Mouse (Mus musculus): ENCODE measurements at regions not wholly inside any gene's neighbourhood (a gene's known extent, or its start where the extent isn't known, plus 50 kb on each side); places are given as distances from the start of the nearest gene placed in this dataset.
"Not testable (repeated sequence)": the region's sequence is repeated elsewhere in the genome, so short reads cannot be mapped to it uniquely, and the experiment has no call there.

GRCm38 (mm10) chr17:10150403-10150689 is 169.3 kb downstream of the Qk start:
- DNase-seq (ENCODE audit: low spot score): not testable (repeated sequence)

GRCm38 (mm10) chr17:10149682-10150402 is 169.8 kb downstream of the Qk start:
- no peak for DNase-seq (ENCODE audit: low spot score)

GRCm38 (mm10) chr17:10147106-10147505 is 172.5 kb downstream of the Qk start:
- no peak for DNase-seq (ENCODE audit: low spot score)

- no peak for DNase-seq (ENCODE audit: low spot score)
These were observed 173.1 kb downstream of the Qk start for GRCm38 (mm10) chr17:10146576-10146975.

- no peak for DNase-seq (ENCODE audit: low spot score)
These were observed 180.8 kb downstream of the Qk start for GRCm38 (mm10) chr17:10138847-10139246.

- DNase-seq (ENCODE audit: low spot score): no peak
These were observed 181.3 kb downstream of the Qk start for GRCm38 (mm10) chr17:10138374-10138773.

- DNase-seq (ENCODE audit: low spot score): no peak
These were observed 184.5 kb downstream of the Qk start for GRCm38 (mm10) chr17:10135111-10135510.

GRCm38 (mm10) chr17:10128591-10128990 is 191.1 kb downstream of the Qk start:
- DNase-seq (ENCODE audit: low spot score): peak; percentile 13

- DNase-seq (ENCODE audit: low spot score): no peak
These were observed 197.2 kb downstream of the Qk start for GRCm38 (mm10) chr17:10122411-10122810.

GRCm38 (mm10) chr17:10112118-10112517 is 207.5 kb downstream of the Qk start:
- no peak for DNase-seq (ENCODE audit: low spot score)

GRCm38 (mm10) chr17:10110375-10110675 is 209.3 kb downstream of the Qk start:
- no peak for DNase-seq (ENCODE audit: low spot score)

- no peak for DNase-seq (ENCODE audit: low spot score)
These were observed 209.9 kb downstream of the Qk start for GRCm38 (mm10) chr17:10109511-10110374.

- no peak for DNase-seq (ENCODE audit: low spot score)
These were observed 214.4 kb downstream of the Qk start for GRCm38 (mm10) chr17:10105299-10105698.

- DNase-seq (ENCODE audit: low spot score): no peak
These were observed 221.5 kb downstream of the Qk start for GRCm38 (mm10) chr17:10098199-10098598.

GRCm38 (mm10) chr17:10097691-10098090 is 222.0 kb downstream of the Qk start:
- no peak for DNase-seq (ENCODE audit: low spot score)

- no peak for DNase-seq (ENCODE audit: low spot score)
These were observed 223.8 kb downstream of the Qk start for GRCm38 (mm10) chr17:10095841-10096301.

- no peak for DNase-seq (ENCODE audit: low spot score)
These were observed 225.5 kb downstream of the Qk start for GRCm38 (mm10) chr17:10094108-10094521.

- DNase-seq (ENCODE audit: low spot score): no peak
These were observed 226.1 kb downstream of the Qk start for GRCm38 (mm10) chr17:10093437-10094107.

GRCm38 (mm10) chr17:10087192-10087886 is 232.3 kb downstream of the Qk start:
- DNase-seq (ENCODE audit: low spot score): no peak

- no peak for DNase-seq (ENCODE audit: low spot score)
These were observed 233.1 kb downstream of the Qk start for GRCm38 (mm10) chr17:10086558-10086957.

GRCm38 (mm10) chr17:10086132-10086531 is 233.5 kb downstream of the Qk start:
- no peak for DNase-seq (ENCODE audit: low spot score)

GRCm38 (mm10) chr17:10081721-10082120 is 237.9 kb downstream of the Qk start:
- no peak for DNase-seq (ENCODE audit: low spot score)
